Mouse (Mus musculus): ENCODE measurements at regions not wholly inside any gene's neighbourhood (a gene's known extent, or its start where the extent isn't known, plus 50 kb on each side); places are given as distances from the start of the nearest gene placed in this dataset.
A peak's percentile ranks its signal among the peaks of the same experiment; 100 is the strongest.

GRCm38 (mm10) chr13:80806172-80806571, 77.0 kb upstream of the Arrdc3 start:
- TF ChIP-seq CTCF (IDR thresholded peaks at IDR 0.05; ENCODE audit: borderline replicate concordance, insufficient read depth, low read length) (peak; percentile 79; the same call in 1 of the 2 replicates), POLR2A (IDR thresholded peaks at IDR 0.05; ENCODE audit: low read depth, low read length) (no peak)
